Mouse (Mus musculus) liver, embryonic 13.5 days (tissue): ENCODE results near the gene Tbx5. TPM values are rescaled to one million over a fixed set of nuclear protein-coding genes. Genes with fewer than 3 reads are reported as not detected.

Experiments
- ATAC-seq: fragments of 200-750 bp; cut with Nextera tagmentation; 2 replicates; pipeline ENCODE4 v1.8.0; 2017; ENCODE audit warnings: low read depth, mild to moderate bottlenecking, moderate number of reproducible peaks, moderate library complexity
- DNase-seq: peaks from one replicate; pipeline ENCODE4 v3.0.0; 2022
- H3K27ac ChIP-seq: fragments of 300-500 bp; sonication (generic); 2 replicates; pipeline ENCODE4 v1.5.1; 2015; ENCODE audit warnings: moderate library complexity, mild to moderate bottlenecking, inconsistent platforms
- H3K27me3 ChIP-seq: fragments of 300-500 bp; sonication (generic); 2 replicates; pipeline ENCODE4 v1.6.1; 2015; ENCODE audit warnings: mild to moderate bottlenecking, inconsistent platforms
- H3K36me3 ChIP-seq: fragments of 300-500 bp; sonication (generic); 2 replicates; pipeline ENCODE4 v1.6.1; 2015; ENCODE audit warnings: mild to moderate bottlenecking, inconsistent platforms
- H3K4me1 ChIP-seq: fragments of 300-500 bp; sonication (generic); replicated peaks from 2 replicates; pipeline ENCODE4 v1.6.1; 2015; ENCODE audit warnings: inconsistent platforms
- H3K4me2 ChIP-seq: fragments of 300-500 bp; sonication (generic); 2 replicates; pipeline ENCODE4 v1.6.1; 2015; ENCODE audit warnings: inconsistent platforms, mild to moderate bottlenecking, moderate library complexity
- H3K4me3 ChIP-seq: fragments of 300-500 bp; sonication (generic); replicated peaks from 2 replicates; pipeline ENCODE4 v1.5.1; 2015; ENCODE audit warnings: mild to moderate bottlenecking, inconsistent platforms
- H3K9ac ChIP-seq: fragments of 300-500 bp; sonication (generic); 2 replicates; pipeline ENCODE4 v1.6.1; 2015; ENCODE audit warnings: mild to moderate bottlenecking, inconsistent platforms
- H3K9me3 ChIP-seq: fragments of 300-500 bp; sonication (generic); replicated peaks from 2 replicates; pipeline ENCODE4 v1.6.1; 2016; ENCODE audit warnings: inconsistent platforms
- WGBS: fragments of 180-500 bp; shearing (Covaris S2); methylation state at CpG from one replicate; pipeline ENCODE4 v1.1.7; 2015; ENCODE audit not compliant: insufficient replicate concordance; 5-methylcytosine and 5-hydroxymethylcytosine counted together
- polyA plus RNA-seq: library from polyadenylated mRNA; unstranded; fragments of >200 nt; fragmentation: Nextera tagmentation; extraction: Ambion mirVana; gene quantifications from 2 replicates; pipeline ENCODE4 v1.2.1, GENCODE M21; 2015

Tbx5 gene
- polyA plus RNA-seq, 1 experiment from 2014 or later, result 0.20 TPM

DNA sequence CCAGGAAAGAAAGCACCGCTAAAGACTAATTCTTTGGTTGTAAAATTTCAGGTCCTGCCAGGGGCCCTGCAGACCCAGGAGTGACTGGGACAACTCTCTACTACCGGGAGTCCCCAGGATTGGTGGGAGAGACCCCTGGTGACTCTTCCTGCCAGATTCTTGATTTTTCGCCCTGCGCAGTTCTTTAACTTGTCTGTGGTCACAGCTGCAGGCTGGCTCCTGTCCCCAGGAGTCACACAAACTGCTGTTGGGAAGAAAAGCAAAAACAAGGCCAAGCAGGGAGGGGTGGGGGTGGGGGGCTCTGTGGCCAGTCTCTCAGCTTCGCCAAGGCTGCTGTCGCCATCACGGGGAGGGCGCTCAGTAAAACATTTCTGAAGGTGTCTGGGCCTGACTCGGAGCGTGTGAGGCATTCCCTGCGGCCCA is 32.2 kb upstream of the Tbx5 start:
- no peak for DNase-seq
- no peak overlapping the region for H3K9ac ChIP-seq

DNA sequence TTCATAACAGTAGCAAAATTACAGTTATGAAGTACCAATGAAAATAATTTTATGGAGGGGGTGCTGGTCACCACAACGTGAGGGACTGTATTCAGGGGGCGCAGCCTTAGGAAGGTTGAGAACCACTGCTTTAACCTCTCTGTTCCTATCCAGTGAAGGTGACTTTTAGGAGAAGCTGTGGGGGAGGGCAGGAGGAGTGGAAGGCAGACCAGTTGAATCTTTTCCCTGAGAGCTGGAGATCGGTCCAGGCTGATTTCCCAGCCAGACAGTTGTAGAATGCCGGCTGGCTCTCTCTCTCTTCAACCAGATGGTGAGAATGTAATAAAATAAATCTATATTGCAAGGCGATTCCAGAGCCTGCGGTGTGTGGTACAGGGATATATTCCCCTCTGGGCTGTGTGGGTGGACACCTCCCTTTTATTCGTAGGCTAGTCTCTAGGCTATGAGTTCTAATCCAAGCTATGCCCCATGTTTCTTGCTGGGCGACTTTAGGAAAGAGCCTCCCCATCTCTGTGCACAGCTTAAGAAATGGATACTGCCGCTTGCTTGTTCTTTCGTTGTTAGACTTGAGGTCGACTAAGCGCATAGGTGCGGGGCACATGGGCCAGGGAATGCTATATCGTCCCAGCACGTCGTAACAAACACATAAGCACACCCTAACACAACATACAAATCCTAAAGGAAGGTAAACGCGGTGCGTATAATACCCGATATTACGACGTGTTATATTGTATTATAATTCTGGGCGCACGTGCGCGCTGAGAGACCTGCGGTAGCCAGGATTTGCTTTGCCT is 29.7 kb upstream of the Tbx5 start:
- WGBS, result 4% methylated on average over 27 of the region's 27 CpGs
- no peaks in the 10 kb centered on the region for H3K9me3 ChIP-seq
- no peak for DNase-seq

More for the DNA sequence above, 32.2 kb upstream of the Tbx5 start:
- Histone ChIP-seq H3K36me3 (no peaks in the 10 kb centered on the region), H3K4me3 (no peak overlapping the region), H3K27me3 (peaks cover 100% of the 10 kb centered on the region), H3K4me2 (no peak overlapping the region), H3K27ac (no peak overlapping the region), H3K9me3 (no peaks in the 10 kb centered on the region), H3K4me1 (no peaks in the 10 kb centered on the region)
- 5% methylated on average over 11 of the region's 11 CpGs for WGBS
- ATAC-seq, result no peak

DNA sequence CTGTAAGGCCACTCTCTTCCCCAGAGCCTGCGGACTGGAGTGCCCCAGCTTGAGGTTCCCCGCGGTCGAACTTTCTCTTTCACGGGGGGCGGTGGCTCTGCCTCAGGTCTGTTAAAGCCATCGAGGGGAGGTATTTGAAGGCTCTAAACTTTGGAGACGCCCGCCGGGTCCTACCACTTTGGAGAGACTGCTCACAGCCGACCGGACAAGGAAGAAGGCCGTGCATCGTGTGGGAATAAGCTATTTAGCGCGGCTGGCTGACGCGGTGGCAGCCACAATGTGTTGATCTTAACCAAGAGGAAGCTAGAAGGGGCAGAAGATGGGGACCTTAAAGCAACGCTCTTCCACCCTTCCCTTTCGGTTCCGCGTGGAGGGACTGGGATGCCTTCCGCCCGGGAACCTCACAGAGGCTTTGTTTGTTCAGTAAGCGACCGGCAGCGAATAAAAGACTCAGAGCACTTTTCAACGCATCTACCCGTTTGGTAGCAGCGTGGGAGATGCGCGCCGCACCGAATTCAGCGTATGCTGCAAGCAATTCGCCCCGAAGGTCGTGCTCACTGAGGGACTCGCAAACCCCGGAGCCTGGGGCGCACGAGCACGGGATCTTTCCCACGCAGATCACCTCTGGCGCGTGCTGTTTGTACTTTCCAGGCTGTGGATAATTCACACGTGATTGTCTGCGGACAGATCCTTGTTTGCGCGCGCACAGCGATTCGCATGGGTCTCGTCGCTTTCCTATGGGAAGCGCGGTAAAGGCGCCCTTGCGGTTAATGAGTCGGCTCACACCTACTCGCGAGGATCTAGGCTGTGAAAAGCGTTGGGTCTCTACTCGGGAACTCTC is 28.8 kb upstream of the Tbx5 start:
- Histone ChIP-seq H3K4me1 (no peaks in the 10 kb centered on the region), H3K36me3 (no peaks in the 10 kb centered on the region), H3K4me3 (no peak overlapping the region), H3K27me3 (peaks cover 100% of the 10 kb centered on the region), H3K9me3 (no peaks in the 10 kb centered on the region), H3K4me2 (no peak overlapping the region), H3K9ac (no peak overlapping the region), H3K27ac (no peak overlapping the region)
- DNase-seq (no peak), ATAC-seq (no peak)
- WGBS, result 1% methylated on average over 64 of the region's 64 CpGs

More for the DNA sequence above, 29.7 kb upstream of the Tbx5 start:
- H3K4me2 ChIP-seq, result no peak overlapping the region
- H3K27ac ChIP-seq, result no peak overlapping the region
- no peaks in the 10 kb centered on the region for H3K36me3 ChIP-seq
- peaks cover 100% of the 10 kb centered on the region for H3K27me3 ChIP-seq
- H3K4me3 ChIP-seq, result no peak overlapping the region
- no peaks in the 10 kb centered on the region for H3K4me1 ChIP-seq
- no peak overlapping the region for H3K9ac ChIP-seq
- no peak for ATAC-seq

DNA sequence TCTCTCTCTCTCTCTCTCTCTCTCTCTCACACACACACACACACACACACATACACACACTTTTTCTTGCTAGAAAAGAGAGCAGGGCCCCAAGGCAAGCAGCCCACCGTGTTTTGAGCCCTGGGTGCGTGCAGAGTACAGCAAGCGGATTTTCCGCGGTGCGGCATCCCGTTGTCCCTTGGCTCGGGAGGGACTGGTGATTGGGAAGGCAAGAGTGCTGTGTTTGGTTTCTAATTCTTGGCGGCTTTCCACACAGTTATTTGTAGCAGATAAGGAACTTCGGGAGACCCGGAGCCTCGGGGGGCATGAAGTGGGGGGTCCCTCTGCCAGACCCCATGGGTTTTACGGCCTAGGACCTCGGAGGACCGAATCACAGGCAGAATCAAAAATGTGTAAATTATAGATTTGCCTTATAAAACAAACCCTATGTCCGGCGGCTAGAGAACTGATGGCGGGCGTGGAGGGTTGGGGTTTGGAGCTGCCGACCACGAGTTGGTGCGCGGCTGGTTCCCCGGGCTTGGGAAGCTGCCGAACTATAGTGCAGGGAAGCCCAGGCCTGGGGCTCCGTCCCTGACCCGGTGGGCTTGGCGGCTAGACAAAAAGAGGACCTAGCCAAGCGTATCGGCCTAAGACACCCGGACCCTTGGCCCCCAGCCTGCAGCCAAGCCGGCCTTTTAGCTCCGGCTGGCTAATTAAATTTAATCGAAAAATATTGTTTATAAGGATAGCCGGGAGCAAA is 28.0 kb upstream of the Tbx5 start:
- 3% methylated on average over 35 of the region's 35 CpGs for WGBS
- ATAC-seq, result no peak
- H3K4me1 ChIP-seq, result no peaks in the 10 kb centered on the region

DNA sequence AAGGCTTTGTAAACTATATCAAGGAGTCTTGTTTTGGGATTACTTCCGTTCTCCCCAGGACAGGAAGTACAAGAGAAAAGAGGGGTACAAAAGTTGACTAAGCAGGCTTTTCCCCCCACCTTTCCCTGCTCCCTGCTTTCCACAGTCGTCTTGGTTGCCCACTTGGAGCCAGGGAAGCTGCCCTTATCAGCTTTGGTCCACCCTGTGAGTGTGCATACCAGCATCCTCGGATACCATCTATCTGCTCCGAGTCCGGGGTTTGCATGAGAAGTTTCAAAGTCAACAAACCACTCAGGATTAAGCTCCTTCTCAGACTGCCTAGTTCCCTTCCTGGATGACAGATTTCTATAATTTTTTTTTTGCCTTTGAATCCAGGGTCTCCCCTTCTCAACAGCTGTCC is 26.8 kb upstream of the Tbx5 start:
- ATAC-seq (no peak), DNase-seq (no peak)
- H3K27me3 ChIP-seq, result peaks cover 98% of the 10 kb centered on the region
- no peaks in the 10 kb centered on the region for H3K9me3 ChIP-seq
- 2% methylated on average over 5 of the region's 5 CpGs for WGBS
- no peaks in the 10 kb centered on the region for H3K36me3 ChIP-seq
- no peak overlapping the region for H3K4me3 ChIP-seq
- no peak overlapping the region for H3K27ac ChIP-seq
- no peaks in the 10 kb centered on the region for H3K4me1 ChIP-seq
- no peak overlapping the region for H3K4me2 ChIP-seq
- no peak overlapping the region for H3K9ac ChIP-seq

More for the DNA sequence above, 28.0 kb upstream of the Tbx5 start:
- Histone ChIP-seq H3K36me3 (no peaks in the 10 kb centered on the region), H3K27me3 (peaks cover 100% of the 10 kb centered on the region), H3K4me2 (no peak overlapping the region), H3K9ac (no peak overlapping the region), H3K4me3 (no peak overlapping the region), H3K9me3 (no peaks in the 10 kb centered on the region), H3K27ac (no peak overlapping the region)
- DNase-seq, result no peak

DNA sequence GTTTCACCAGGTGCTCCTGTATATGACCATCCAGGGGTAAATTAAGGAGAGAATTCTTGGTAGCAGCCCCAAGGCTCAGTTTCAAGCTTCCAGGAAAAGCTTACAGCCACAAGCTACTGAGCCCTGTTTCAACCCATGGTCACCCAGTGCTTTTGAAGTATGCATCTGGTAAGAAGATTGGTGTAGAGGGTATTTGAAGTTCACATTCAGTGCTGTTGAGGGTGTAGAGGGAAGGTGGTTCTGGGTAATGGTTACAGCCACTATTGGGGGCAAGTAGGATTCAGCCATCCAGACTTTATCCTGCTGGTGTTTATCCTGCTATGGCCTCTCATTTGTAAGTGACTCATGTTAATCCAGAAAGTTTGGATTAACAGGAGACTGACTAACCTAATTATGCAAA is 26.0 kb upstream of the Tbx5 start:
- Histone ChIP-seq H3K27me3 (peaks cover 92% of the 10 kb centered on the region), H3K4me3 (no peak overlapping the region), H3K4me2 (no peak overlapping the region), H3K27ac (no peak overlapping the region), H3K36me3 (no peaks in the 10 kb centered on the region), H3K9ac (no peak overlapping the region), H3K4me1 (no peaks in the 10 kb centered on the region), H3K9me3 (no peaks in the 10 kb centered on the region)
- ATAC-seq (no peak), DNase-seq (no peak)

DNA sequence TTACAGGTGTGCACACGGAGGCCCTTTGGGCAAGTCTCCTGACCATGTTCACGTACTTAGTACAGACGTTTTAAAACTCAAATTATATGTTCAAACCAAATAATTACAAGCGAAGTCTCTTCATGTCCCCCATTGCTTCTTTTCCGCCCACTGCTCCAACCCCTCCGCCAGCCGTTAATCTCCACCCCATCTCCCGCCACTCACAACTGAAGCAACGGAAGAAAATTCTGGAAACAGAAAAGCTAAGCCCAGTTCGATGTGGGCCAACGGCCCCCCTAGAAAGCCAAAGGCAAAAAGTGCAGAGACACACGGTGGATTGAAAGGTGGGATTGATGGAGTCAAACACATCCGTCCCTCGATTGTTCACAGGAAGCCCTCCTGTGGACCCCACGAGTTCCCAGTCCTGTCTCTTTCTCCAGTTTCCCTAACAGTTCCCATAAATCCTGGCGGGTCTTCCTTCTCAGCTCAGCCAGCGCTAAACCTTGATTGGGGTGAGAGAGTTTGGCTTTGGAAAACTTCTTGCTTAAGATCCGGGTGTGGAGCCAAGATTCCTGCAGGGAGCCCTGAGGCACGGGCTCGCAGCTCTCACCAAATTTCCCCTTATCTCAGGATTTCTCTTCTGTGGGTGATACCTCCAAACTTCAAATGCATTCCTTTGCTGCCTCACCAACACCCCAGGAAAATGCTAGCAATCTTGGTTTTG is 24.8 kb upstream of the Tbx5 start:
- ATAC-seq (no peak), DNase-seq (no peak)
- no peak overlapping the region for H3K4me3 ChIP-seq
- H3K36me3 ChIP-seq, result no peaks in the 10 kb centered on the region
- H3K9ac ChIP-seq, result no peak overlapping the region
- peaks cover 80% of the 10 kb centered on the region for H3K27me3 ChIP-seq
- H3K9me3 ChIP-seq, result no peaks in the 10 kb centered on the region
- no peak overlapping the region for H3K4me2 ChIP-seq
- H3K27ac ChIP-seq, result no peak overlapping the region
- WGBS, result 5% methylated on average over 20 of the region's 20 CpGs
- no peaks in the 10 kb centered on the region for H3K4me1 ChIP-seq

DNA sequence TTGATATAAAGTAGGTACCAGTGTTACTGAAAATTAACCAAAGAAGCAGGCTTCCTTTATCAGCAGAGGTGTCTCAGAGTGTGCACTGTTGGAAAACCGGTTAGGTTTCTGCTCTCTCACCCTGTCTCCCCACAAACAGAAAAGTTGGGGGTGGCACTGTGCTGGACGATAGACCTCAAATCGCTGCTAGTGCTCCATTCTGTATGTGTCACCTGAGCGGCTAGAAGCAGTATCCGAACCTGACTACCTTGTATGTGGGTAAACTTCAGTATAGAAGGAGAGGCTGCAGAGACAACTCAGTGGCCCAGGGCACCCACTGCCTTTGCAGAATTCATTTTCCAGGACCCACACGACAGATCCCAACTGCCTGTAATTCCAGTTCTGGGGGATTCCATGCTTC is 23.8 kb upstream of the Tbx5 start:
- 42% methylated on average over 6 of the region's 6 CpGs for WGBS
- DNase-seq (no peak), ATAC-seq (no peak)
- no peaks in the 10 kb centered on the region for H3K36me3 ChIP-seq
- no peak overlapping the region for H3K9ac ChIP-seq
- H3K9me3 ChIP-seq, result no peaks in the 10 kb centered on the region
- no peak overlapping the region for H3K4me2 ChIP-seq
- H3K4me1 ChIP-seq, result no peaks in the 10 kb centered on the region
- H3K4me3 ChIP-seq, result no peak overlapping the region
- H3K27ac ChIP-seq, result no peak overlapping the region
- H3K27me3 ChIP-seq, result peaks cover 76% of the 10 kb centered on the region

GRCm38 (mm10) chr5:119810994-119811690 is 21.3 kb upstream of the Tbx5 start:
- Histone ChIP-seq H3K4me2 (no peak overlapping the region), H3K4me3 (no peak overlapping the region), H3K9ac (no peak overlapping the region), H3K9me3 (no peaks in the 10 kb centered on the region), H3K36me3 (no peaks in the 10 kb centered on the region), H3K27me3 (peaks cover 54% of the 10 kb centered on the region), H3K27ac (no peak overlapping the region), H3K4me1 (no peaks in the 10 kb centered on the region)
- WGBS, result 39% methylated on average over 12 of the region's 12 CpGs
- DNase-seq, result no peak
- ATAC-seq, result no peak

DNA sequence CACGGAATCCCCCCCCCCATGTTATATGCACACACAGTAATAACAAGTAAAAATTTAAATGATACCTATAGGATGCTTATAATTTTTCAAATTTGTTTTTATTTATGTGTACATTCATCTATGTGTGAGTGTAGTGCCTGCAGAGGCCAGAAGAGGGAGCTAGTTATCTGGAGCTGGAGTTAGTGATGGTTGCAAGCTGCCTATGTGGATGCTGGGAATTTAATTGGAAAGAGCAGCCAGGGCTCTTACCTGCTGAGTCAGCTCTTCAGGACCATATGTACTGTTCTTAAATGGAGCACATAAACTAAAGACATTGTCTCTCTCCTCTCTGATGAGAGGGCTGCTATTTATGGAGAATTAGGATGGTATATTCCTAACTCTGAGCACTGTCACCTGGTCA is 17.2 kb upstream of the Tbx5 start:
- no peak overlapping the region for H3K9ac ChIP-seq
- DNase-seq (no peak), ATAC-seq (no peak)
- H3K4me1 ChIP-seq, result no peaks in the 10 kb centered on the region
- no peaks in the 10 kb centered on the region for H3K9me3 ChIP-seq
- H3K36me3 ChIP-seq, result no peaks in the 10 kb centered on the region
- no peak overlapping the region for H3K4me2 ChIP-seq
- H3K27ac ChIP-seq, result no peak overlapping the region
- no peak overlapping the region for H3K4me3 ChIP-seq
- H3K27me3 ChIP-seq, result peaks cover 25% of the 10 kb centered on the region
- 30% methylated on average over 1 of the region's 1 CpGs for whole genome bisulfite sequencing
